Mouse (Mus musculus): ENCODE results near the gene Dop1b.
A peak's percentile ranks its signal among the peaks of the same experiment; 100 is the strongest.

- TF ChIP-seq CTCF (IDR thresholded peaks at IDR 0.05; ENCODE audit: insufficient read depth, low read depth, low read length) (peak; percentile 85), POLR2A (IDR thresholded peaks at IDR 0.05; ENCODE audit: insufficient read depth, low read depth, low read length) (no peak)
These were observed 74.1 kb downstream of the Dop1b start for GRCm38 (mm10) chr16:93785805-93786204.

Data from olfactory bulb, adult 2 months (tissue).